Mouse (Mus musculus) small intestine, adult 2 months (tissue): ENCODE measurements around the gene Entpd6.

Experiments
- CTCF ChIP-seq: fragments of 200-500 bp; IDR thresholded peaks from 2 replicates; pipeline ENCODE4 v1.5.1; 2012; ENCODE audit warnings: low read depth, mild to moderate bottlenecking, control low read depth, inconsistent platforms, low read length, moderate library complexity, mixed read lengths; ENCODE audit not compliant: insufficient replicate concordance, insufficient read length; ENCODE audit errors: extremely low read depth
- POLR2A ChIP-seq: fragments of 200-500 bp; IDR thresholded peaks from 2 replicates; pipeline ENCODE4 v1.6.1; 2012; ENCODE audit warnings: low read depth, mild to moderate bottlenecking, control low read depth, inconsistent platforms, low read length, moderate library complexity

GRCm38 (mm10) chr2:150740145-150740841, 8.5 kb upstream of the Entpd6 start:
- no peak for TF ChIP-seq CTCF
- no peak for TF ChIP-seq POLR2A
